Mouse (Mus musculus) lung, postnatal 36 days (tissue): ENCODE data around the gene Mad2l2.

Source experiments
- DNase-seq: peaks from one replicate; pipeline ENCODE4 v3.0.0; 2022; ENCODE audit warnings: mixed read lengths

Gene Mad2l2

GRCm38 (mm10) chr4:148130133-148130532 is at the start of gene Mad2l2:
Mad2l2 (plus strand) TSS chr4:148130384.
- no peak for DNase-seq

- DNase-seq, result no peak
Observed at GRCm38 (mm10) chr4:148080597-148080973, 49.6 kb upstream of the Mad2l2 start.

GRCm38 (mm10) chr4:148081201-148081600 is 49.0 kb upstream of the Mad2l2 start:
- DNase-seq, result no peak

GRCm38 (mm10) chr4:148082257-148083044 is 47.7 kb upstream of the Mad2l2 start:
- peak; percentile 76 for DNase-seq

- DNase-seq, result peak; percentile 67
Observed at GRCm38 (mm10) chr4:148083176-148083899, 46.8 kb upstream of the Mad2l2 start.

- DNase-seq, result peak; percentile 79
Observed at GRCm38 (mm10) chr4:148084261-148084714, 45.9 kb upstream of the Mad2l2 start.

- peak; percentile 58 for DNase-seq
Observed at GRCm38 (mm10) chr4:148085131-148085906, 44.9 kb upstream of the Mad2l2 start.

GRCm38 (mm10) chr4:148085907-148086305 is 44.3 kb upstream of the Mad2l2 start:
- no peak for DNase-seq

GRCm38 (mm10) chr4:148087091-148087906 is 42.9 kb upstream of the Mad2l2 start:
- DNase-seq, result peak; percentile 50

GRCm38 (mm10) chr4:148087907-148088527 is 42.2 kb upstream of the Mad2l2 start, which contains the start of gene Agtrap:
Agtrap (minus strand) TSS chr4:148088031.
- peak; percentile 97 for DNase-seq

- no peak for DNase-seq
Observed at GRCm38 (mm10) chr4:148089166-148089565, 41.0 kb upstream of the Mad2l2 start.

- DNase-seq, result no peak
Observed at GRCm38 (mm10) chr4:148091181-148091580, 39.0 kb upstream of the Mad2l2 start.

GRCm38 (mm10) chr4:148092551-148093271 is 37.5 kb upstream of the Mad2l2 start:
- DNase-seq, result no peak

- DNase-seq, result no peak
Observed at GRCm38 (mm10) chr4:148094161-148094560, 36.0 kb upstream of the Mad2l2 start.

GRCm38 (mm10) chr4:148095081-148095480 is 35.1 kb upstream of the Mad2l2 start:
- no peak for DNase-seq

- DNase-seq, result no peak
Observed at GRCm38 (mm10) chr4:148097936-148098335, 32.2 kb upstream of the Mad2l2 start.

- DNase-seq, result no peak
Observed at GRCm38 (mm10) chr4:148098666-148099065, 31.5 kb upstream of the Mad2l2 start.

GRCm38 (mm10) chr4:148101801-148102527 is 28.2 kb upstream of the Mad2l2 start:
- peak; percentile 58 for DNase-seq

- DNase-seq, result no peak
Observed at GRCm38 (mm10) chr4:148104146-148104545, 26.0 kb upstream of the Mad2l2 start.

GRCm38 (mm10) chr4:148107621-148108291 is 22.4 kb upstream of the Mad2l2 start:
- DNase-seq, result no peak
